Mouse (Mus musculus) gastrocnemius, adult 2 months (tissue): ENCODE measurements at regions not wholly inside any gene's neighbourhood (a gene's known extent, or its start where the extent isn't known, plus 50 kb on each side); places are given as distances from the start of the nearest gene placed in this dataset.

ENCODE experiments used
- DNase-seq: peaks from one replicate; pipeline ENCODE4 v3.0.0; 2022
- H3K27ac ChIP-seq: fragments of 200-600 bp; 2 replicates; pipeline ENCODE4 v1.8.1; 2022; ENCODE audit warnings: mild to moderate bottlenecking
- H3K4me3 ChIP-seq: fragments of 200-600 bp; 2 replicates; pipeline ENCODE4 v1.8.1; 2022; ENCODE audit warnings: mild to moderate bottlenecking, moderate library complexity
- CTCF ChIP-seq: fragments of 200-600 bp; IDR thresholded peaks from 2 replicates; pipeline ENCODE4 v1.8.1; 2022; ENCODE audit warnings: antibody characterized with exemption, mild to moderate bottlenecking, moderate library complexity
- intact Hi-C: fragments of 180-260 bp; cut with DNase I; formaldehyde crosslinking; loops from one replicate; pipeline ENCODE4 v1.15.1; 2025

DNA sequence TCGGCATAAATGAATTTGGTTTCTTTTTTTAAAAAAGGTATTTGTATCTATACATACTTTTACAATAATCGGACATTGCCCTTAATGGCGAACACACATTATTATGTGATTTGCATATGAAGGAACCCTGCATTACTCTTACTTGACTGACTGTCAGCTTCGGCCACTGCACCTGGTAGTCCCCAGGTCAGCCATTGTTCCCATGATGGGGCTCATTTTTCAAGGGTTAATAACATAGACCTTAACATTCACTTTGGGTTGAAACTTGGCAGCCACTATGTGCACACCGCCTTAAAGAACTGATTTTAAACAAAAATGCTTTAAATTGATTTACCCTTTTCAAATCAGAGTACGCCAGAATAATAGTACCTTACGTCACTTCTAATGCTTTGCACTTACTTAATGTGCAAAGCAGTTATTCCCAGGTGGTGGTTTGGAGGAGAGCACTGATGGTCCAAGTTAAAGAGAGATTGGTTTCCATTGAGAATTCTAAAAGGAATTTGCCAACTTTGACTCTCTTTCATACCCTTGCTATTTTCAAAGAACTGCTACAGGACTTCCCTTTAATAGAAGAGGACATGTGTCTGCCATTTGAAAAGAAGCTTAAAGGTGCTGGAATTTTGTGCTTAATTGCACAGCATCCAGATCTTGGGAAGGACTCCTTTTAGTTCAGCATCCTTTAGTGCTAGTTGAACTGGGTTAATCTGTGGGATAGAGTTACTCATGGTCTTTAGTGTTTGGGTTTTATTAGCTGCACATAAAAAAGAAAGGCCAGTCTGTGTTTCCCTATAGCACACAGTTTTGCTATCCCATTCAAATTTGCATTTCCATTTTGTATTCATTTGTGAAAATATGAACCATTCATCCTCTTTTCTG, 95.0 kb upstream of the Pkn2 start:
- intact Hi-C loops: no loop called here

DNA sequence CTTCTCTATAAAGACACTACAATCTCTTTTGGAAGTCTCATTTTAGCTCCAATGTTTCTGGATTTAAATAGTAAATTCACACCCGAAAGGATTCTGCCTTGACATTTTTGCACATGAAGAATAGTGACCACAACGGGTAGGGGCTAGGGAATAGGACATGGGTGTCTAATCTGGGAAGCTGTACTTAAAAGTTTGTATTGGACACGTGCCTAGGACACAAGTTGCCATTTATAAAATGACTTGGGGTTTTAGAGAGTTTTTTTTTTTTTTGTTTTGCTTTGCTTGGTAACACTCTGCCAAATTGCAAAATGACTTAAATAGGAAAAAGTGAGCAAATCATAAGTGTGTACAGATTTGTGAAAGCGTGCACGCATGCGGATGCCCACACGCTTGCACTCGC, 93.8 kb upstream of the Pkn2 start:
- intact Hi-C loops: no loop called here
- Histone ChIP-seq H3K27ac (no peak overlapping the region), H3K4me3 (no peak overlapping the region)
- TF ChIP-seq CTCF: no peak
- DNase-seq: no peak

More for the DNA sequence above, 95.0 kb upstream of the Pkn2 start:
- Histone ChIP-seq H3K27ac (no peak overlapping the region), H3K4me3 (no peak overlapping the region)
- no peak for DNase-seq
- TF ChIP-seq CTCF: no peak

DNA sequence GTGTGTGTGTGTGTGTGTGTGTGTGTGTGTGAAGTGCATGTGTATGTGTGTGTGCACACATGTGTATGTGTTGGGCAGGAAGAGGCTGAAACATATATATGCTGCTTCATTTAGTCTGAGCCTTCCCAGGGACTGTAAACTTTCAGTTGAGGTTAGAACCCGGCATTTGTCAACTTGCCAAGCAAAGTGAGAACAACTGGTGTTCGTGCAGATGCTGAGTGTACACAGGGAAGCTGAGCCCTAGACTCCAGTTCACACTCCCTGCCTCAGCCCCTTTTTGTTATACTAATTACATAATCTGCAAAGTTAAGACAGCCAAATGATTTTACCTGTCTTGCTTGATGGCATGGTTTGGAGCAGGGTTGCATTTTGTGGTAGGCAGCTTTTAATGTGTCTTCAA, 87.7 kb upstream of the Pkn2 start:
- TF ChIP-seq CTCF: no peak

DNA sequence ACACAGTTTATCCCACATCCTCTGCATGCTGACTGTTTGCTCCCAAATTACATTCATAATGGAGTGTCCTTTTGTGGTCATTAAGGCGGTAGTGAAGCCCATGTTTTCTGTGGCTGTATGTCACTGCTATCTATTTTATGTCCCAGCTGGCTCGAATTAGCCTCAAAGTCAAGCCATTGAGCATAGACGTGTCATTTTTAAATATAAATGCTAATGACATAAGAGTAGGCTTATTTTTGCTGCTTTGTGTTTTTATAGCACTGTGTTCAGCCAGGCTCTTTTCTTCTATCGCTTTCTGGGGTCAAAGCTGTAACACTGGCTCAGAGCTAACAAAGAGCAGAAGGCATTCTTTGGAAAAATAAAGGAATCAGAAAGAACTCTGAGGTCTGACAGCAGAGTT, 83.8 kb upstream of the Pkn2 start:
- intact Hi-C loops: no loop called here

More for the DNA sequence above, 87.7 kb upstream of the Pkn2 start:
- DNase-seq: no peak
- Histone ChIP-seq H3K27ac (no peak overlapping the region), H3K4me3 (no peak overlapping the region)
- intact Hi-C loops: no loop called here

DNA sequence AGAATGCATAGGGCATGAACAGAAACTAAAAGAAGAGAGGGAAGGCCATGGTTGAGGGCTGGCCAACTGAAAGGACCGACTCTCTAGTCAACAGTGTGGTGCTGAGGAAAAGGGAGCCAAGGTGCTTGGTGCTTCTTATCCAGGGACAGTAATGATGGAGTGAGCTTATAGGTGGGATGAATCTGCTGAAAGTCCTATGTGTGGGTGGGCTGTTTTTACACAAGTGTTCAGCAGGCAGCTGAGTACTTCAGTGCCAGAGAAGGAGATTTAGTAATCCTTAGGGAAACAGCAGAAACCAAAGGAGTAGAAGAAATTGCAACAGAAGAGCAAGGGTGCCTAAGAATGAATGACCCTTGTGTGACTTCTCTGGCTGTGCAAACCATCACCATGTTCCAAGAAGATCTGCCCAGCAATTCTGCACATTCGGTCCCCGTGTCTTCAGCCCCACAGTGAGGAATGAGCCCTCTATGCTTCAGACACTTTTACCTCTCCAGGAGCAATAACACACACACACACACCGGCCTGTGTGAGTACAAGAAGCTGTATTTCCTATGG, 82.1 kb upstream of the Pkn2 start:
- H3K27ac ChIP-seq: no peak overlapping the region
- H3K4me3 ChIP-seq: no peak overlapping the region
- intact Hi-C loops: no loop called here
- TF ChIP-seq CTCF: no peak
- no peak for DNase-seq

More for the DNA sequence above, 83.8 kb upstream of the Pkn2 start:
- DNase-seq: no peak
- H3K27ac ChIP-seq: no peak overlapping the region
- TF ChIP-seq CTCF: no peak
- H3K4me3 ChIP-seq: no peak overlapping the region

DNA sequence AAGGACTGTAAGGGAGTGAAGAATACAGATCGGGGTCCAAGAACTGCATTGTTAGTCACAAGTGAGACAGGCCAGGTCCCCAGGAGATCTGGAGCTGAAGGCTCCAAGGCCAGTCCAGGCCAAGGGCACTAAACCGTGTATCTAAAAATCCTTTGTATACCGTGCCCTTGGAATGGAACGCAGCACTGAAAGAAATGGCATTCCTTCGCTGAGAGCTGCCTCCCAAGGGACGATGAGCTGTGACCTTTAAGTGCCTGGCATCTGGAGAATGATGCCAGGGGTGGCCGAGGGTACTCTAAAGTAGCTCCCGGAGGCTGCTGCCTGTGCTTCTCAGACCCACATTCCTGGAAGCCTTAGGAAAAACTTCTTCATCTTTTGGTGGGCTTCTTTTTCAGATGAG, 76.0 kb upstream of the Pkn2 start:
- intact Hi-C loops: no loop called here
- no peak overlapping the region for H3K27ac ChIP-seq
- TF ChIP-seq CTCF: no peak

DNA sequence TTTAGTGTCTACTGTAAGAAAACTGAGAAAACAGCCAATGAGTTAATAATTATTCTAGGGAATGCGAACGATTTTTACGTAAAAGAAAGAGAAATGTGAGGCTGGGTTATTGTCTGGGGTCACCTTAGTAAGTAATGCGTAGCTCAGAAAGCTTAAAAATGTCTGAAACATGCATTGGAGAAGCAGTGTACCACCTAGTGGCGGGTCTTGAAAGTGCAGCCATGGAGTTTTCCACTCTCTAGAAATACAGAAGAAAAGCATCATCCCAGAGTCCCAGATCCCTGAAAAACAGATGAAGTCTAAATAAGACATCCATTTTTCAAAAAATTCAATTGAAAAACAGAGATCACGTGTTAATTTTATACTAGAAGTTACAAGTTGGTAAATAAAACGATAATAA, 67.0 kb upstream of the Pkn2 start:
- no peak overlapping the region for H3K27ac ChIP-seq
- peak; percentile 59 for DNase-seq
- no peak overlapping the region for H3K4me3 ChIP-seq
- intact Hi-C loops: no loop called here
- peak; percentile 96 for TF ChIP-seq CTCF

More for the DNA sequence above, 76.0 kb upstream of the Pkn2 start:
- no peak for DNase-seq
- H3K4me3 ChIP-seq: no peak overlapping the region

DNA sequence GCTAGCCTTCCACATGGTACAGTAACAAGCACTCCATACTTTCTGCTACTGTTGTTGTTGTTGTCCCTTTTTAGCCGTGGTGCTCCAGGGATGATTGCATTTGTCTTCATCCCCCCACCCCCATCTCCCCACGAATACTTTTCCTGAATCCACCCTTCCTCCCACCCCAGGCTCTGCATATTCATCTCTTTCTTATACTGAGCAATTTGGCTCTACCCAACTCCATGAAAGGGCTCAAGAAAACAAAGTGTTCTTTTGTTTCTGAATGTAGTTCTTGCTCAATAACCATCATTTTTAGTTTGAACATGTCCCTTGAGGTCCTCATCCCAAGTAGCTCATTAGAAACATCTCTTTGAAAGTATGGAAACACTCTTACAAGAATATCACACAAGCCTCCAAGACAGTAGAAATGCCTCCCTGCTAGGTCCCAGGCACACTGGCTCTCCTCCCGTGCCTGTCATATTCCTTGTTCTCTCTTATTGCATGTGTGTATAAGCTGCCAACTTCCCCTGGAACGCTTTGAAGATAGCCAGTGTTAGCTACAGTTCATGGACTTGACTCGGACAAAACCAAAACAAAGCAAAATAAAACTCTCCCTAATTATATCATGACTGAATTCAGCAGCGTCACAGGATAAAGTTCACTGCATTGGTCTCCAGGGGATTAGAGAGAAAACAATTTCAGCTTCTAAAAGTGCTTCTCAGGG, 59.7 kb upstream of the Pkn2 start:
- peak; percentile 50 for DNase-seq
- intact Hi-C loops: no loop called here

DNA sequence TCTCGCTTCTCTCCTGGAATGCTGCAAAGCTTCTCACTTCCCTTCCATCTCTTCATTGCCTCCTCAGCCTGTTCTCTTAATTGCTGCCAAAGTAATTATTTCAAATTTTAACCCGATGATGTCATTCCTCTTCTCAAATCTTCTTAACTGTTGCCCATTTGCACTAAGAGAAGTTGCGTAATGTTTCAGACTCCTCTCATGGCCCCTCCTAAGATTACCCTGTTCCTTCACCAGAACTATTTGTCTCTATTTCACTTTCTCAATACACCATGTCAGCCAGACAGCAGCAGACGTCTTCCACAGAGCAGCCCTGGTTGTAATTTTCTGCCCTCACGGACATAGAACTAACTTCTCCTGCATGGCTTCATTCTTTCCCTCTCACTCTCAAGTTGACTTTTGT, 59.1 kb upstream of the Pkn2 start:
- H3K27ac ChIP-seq: peak overlapping the region; percentile 77
- intact Hi-C loops: no loop called here
- DNase-seq: no peak
- H3K4me3 ChIP-seq: no peak overlapping the region
- TF ChIP-seq CTCF: no peak

More for the DNA sequence above, 59.7 kb upstream of the Pkn2 start:
- TF ChIP-seq CTCF: no peak
- Histone ChIP-seq H3K27ac (peak overlapping the region; percentile 77), H3K4me3 (no peak overlapping the region; the same call in 1 of the 2 replicates)

DNA sequence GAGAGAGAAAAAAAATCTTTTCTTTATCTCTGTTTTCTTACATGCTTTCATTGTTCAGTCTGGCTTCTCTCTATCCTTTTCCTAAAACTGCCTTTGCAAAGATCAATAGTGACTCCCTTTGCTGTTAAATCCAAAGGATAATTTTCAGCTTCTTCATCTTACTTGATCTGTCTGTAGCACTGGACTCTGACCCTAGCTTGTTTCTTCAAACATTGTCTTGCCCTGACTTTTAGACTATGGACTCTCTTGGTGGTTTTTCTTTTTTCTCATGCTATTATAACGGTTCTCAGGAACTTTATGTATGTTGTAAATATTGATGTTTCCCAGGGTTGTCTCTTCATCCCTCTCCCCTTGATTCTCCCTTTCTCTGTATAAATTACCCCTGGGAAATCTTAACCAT, 58.0 kb upstream of the Pkn2 start:
- intact Hi-C loops: no loop called here
- TF ChIP-seq CTCF: no peak
- DNase-seq: no peak
- Histone ChIP-seq H3K27ac (no peak overlapping the region), H3K4me3 (no peak overlapping the region)

DNA sequence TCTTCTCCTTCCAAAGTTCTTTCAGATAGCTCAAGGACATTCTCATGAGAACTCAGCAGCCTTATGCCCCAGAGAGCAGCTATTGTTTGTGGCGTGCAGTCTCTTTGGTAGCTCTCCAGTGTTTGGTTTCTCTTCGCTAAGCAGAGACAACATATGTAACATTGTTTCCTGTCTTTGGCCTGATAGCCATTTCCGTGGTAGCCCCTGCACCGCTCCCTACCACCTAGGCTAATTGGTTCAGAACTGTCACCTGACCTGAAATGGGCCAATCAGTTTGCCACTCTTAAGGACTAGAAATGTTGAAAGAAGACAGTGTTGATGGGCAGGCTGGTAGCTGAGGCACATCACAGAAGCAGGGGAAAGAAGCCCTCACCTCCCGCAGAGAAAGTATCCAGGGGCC, 54.1 kb upstream of the Pkn2 start:
- DNase-seq: no peak
- no peak for TF ChIP-seq CTCF
- intact Hi-C loops: no loop called here
- Histone ChIP-seq H3K4me3 (0 out of 2 replicates have a peak overlapping the region, but pooled peaks have one; percentile 3), H3K27ac (no peak overlapping the region)

DNA sequence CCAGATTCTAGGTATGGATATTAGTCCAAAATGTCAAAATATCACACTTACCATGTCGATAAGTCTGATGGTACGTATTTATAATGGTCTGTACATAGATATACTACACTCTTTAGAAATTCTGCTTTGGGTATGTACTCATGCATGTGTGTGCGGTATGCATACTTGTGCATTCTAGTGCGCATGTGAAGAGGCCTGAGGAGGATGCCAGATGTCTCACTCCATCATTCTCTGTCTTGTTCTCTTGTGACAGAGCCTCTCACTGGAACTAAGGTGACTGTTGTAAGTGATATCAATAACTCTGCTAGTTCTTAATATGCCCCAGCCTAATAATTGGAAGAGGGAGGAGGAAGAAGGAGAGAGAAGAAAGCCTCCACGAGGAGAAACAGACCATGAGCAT, 52.5 kb upstream of the Pkn2 start:
- Histone ChIP-seq H3K4me3 (no peak overlapping the region), H3K27ac (no peak overlapping the region)
- TF ChIP-seq CTCF: no peak
- DNase-seq: no peak
- intact Hi-C loops: no loop called here

DNA sequence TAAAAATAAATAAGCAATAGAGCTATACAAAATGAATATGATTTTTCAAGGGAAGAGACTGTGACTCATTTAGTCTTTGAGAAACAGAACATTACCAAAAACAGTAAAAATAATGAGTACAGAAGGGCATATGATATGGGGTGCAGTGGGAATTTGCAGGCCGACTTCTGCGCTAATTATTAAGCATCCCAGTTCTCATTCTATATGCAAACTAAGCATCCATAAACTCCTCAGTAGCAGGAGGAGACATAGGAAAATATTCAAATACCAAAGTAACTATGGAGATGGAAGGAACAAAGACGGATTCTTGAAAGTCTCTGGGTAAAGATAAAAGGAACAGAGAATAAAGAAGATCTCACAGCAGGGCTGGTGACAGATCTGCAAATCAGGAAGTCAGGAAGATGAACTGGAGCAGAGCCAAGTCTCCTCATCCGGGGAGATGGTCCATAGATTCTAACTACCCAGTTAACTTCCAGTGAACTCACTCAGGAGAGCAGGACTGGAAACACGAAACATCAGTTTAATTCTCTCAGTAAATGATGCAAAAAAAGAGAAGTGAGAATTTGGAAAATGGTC, 52.0 kb upstream of the Pkn2 start:
- no peak for DNase-seq
- Histone ChIP-seq H3K4me3 (no peak overlapping the region), H3K27ac (no peak overlapping the region)
- intact Hi-C loops: no loop called here
- TF ChIP-seq CTCF: no peak
